Mouse (Mus musculus): ENCODE results near the gene Shprh.

DNA sequence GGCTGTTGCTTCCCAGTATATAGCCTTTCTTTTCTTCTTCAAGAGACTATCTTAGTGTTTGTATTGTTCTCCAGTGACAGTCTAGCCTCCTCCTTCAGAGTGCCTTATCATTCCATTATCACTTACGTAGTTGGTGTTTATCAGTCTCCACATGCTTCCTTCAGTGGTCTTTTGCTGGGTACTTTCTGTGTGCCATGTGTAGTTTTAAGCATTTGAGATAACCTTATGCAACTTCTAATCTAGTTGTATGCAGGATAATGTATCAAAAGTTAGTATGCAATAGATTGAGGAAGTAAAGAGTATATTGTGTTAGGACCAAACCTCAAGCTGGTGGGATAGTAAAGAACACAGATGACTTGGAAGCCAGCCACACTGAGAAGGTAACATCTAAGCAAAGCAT is 59.4 kb downstream of the Shprh start:
- TF ChIP-seq CTCF (IDR thresholded peaks at IDR 0.05; ENCODE audit: low read depth, low read length), result no peak
- no peak for TF ChIP-seq POLR2A (IDR thresholded peaks at IDR 0.05; ENCODE audit: extremely low read depth, insufficient read depth, low read length)
